Mouse (Mus musculus) layer of hippocampus, adult 2 months (tissue): ENCODE results near the gene Polr1d. TPM values are rescaled to one million over a fixed set of nuclear protein-coding genes. Genes with fewer than 3 reads are reported as not detected.

Experiments
- DNase-seq, 2 experiments: peaks; one replicate each; pipeline ENCODE4 v3.0.0; 2022; ENCODE audit warnings: low spot score in 2 of 2
- H3K27ac ChIP-seq: fragments of 200-600 bp; 2 replicates; pipeline ENCODE4 v1.8.1; 2022
- H3K4me3 ChIP-seq: fragments of 200-600 bp; 2 replicates; pipeline ENCODE4 v1.8.1; 2022; ENCODE audit warnings: mild to moderate bottlenecking
- CTCF ChIP-seq: fragments of 200-600 bp; conservative IDR thresholded peaks from 2 replicates; pipeline ENCODE4 v1.8.1; 2022; ENCODE audit warnings: antibody characterized with exemption, mild to moderate bottlenecking, moderate library complexity
- total RNA-seq, 2 experiments: library from RNA; stranded (reverse); gene quantifications; 2 replicates each; pipeline ENCODE4 v1.2.3; 2021

The Polr1d gene
- total RNA-seq, 2 experiments from 2014 or later: 63.1 to 69.7 TPM

- Histone ChIP-seq H3K27ac (peak overlapping the region; percentile 15; the same call in 1 of the 2 replicates), H3K4me3 (no peak overlapping the region)
- no peak for TF ChIP-seq CTCF
- no peak for DNase-seq
Observed at GRCm38 (mm10) chr5:147049544-147050209, 27.2 kb upstream of the Polr1d start.

GRCm38 (mm10) chr5:147050816-147051499, 25.9 kb upstream of the Polr1d start:
- no peak for TF ChIP-seq CTCF
- no peak overlapping the region; the same call in 1 of the 2 replicates for H3K27ac ChIP-seq
- no peak overlapping the region; the same call in 1 of the 2 replicates for H3K4me3 ChIP-seq
- no peak for DNase-seq

DNA sequence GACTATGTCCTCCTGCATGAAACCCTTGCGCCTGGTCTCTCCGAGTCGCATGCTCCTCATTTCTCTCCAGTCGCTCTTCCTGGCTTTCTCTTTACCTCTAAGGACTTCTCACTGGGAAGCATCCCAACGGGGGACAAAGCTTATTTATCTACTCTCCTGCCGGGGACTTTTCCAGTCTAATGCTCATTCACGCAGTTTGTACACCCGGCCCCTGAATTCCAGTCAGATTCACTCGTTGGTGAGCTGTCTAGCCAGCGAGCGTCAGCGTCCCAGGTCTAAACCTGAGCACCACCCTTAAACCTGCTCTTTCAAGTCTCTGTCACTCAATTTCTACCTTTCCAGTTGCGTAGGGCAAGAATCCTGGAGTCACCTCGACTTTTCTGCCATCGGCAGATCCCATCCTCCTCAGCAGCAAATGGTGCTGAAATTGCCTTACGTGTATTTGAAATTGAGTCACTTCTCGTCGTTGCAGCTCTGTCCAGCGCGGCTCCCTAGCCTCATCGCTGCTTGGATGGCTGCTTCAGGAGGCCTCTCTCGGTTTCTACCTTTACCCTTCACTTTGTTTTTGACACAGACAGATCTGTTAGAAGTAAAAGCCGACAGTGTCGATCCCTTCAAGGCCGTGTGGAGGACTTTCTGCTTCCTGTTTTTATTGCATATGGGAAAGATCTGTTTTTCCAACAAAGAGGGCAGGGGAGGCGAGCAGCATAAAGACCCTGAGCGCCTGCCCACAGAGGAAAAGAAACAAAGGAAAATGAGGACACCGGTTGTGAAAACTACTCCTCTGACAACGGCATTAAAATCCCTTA, 25.1 kb upstream of the Polr1d start:
- Histone ChIP-seq H3K4me3 (no peak overlapping the region), H3K27ac (0 out of 2 replicates have a peak overlapping the region, but pooled peaks have one; percentile 36)
- no peak for TF ChIP-seq CTCF
- no peak for DNase-seq

- H3K4me3 ChIP-seq: no peak overlapping the region
- DNase-seq: no peak
- 0 out of 2 replicates have a peak overlapping the region, but pooled peaks have one; percentile 36 for H3K27ac ChIP-seq
- TF ChIP-seq CTCF: no peak
Observed at GRCm38 (mm10) chr5:147052309-147052558, 24.6 kb upstream of the Polr1d start.

- no peak overlapping the region for H3K4me3 ChIP-seq
- no peak for DNase-seq
- TF ChIP-seq CTCF: no peak
- no peak overlapping the region for H3K27ac ChIP-seq
Observed at GRCm38 (mm10) chr5:147053071-147053470, 23.8 kb upstream of the Polr1d start.

DNA sequence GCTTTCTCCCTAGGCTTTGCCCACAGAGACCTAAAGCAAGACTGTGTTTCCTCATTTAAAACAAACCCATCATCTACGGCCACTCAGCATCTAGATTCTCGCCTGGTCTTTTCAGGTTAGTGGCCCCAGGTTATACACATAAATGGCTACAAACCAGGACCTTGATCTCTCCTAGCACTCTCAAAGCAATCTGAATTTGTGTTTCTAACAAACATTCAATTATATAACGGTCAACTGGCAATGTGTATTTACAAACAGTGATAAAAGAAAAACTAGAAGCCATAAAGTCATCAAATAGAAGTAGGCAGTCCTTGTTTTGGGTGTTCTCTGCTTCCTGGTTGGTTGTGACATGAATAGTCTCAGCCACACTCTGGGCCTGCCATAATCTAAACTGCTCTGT, 23.4 kb upstream of the Polr1d start:
- H3K27ac ChIP-seq: no peak overlapping the region; the same call in 1 of the 2 replicates
- H3K4me3 ChIP-seq: no peak overlapping the region
- TF ChIP-seq CTCF: no peak
- DNase-seq: no peak

GRCm38 (mm10) chr5:147054328-147054727, 22.5 kb upstream of the Polr1d start:
- Histone ChIP-seq H3K4me3 (no peak overlapping the region), H3K27ac (peak overlapping the region; percentile 75)
- no peak for TF ChIP-seq CTCF
- DNase-seq: no peak

- Histone ChIP-seq H3K4me3 (no peak overlapping the region), H3K27ac (peak overlapping the region; percentile 58)
- no peak for DNase-seq
- TF ChIP-seq CTCF: no peak
Observed at GRCm38 (mm10) chr5:147054747-147055270, 22.0 kb upstream of the Polr1d start.

DNA sequence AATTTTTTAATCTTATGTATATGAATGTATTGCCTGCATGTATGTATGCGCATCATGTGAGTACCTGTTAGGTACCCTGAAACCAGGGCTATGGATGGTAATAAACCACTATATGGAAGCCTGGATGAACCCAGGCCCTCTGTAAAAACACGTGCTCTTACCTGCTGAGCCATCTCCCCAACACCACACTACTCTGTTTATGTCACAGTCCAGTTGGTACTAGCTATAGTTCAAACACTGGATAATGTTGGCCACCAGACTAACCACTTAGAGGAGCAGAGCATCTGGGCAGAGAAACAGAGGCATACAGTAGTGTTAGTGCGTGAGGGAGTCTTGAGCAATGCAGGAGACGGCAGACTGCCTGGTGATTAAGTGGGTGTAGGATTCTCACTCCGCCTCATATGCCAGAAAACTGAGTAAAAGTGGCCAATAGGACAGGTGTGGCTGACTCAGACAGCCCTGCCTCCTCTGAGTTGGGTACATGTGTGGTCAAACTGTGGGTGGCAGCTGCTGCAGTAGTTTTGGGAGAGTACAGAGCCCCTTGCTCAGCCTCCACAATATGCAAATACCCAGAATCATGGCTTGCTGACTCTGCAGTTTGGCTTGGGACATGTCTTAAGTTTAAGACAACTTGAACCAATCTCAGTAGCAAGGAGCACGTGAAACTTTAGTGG, 21.1 kb upstream of the Polr1d start:
- no peak for DNase-seq
- H3K4me3 ChIP-seq: no peak overlapping the region
- TF ChIP-seq CTCF: no peak
- peak overlapping the region; percentile 58 for H3K27ac ChIP-seq

GRCm38 (mm10) chr5:147056712-147057290, 20.0 kb upstream of the Polr1d start:
- DNase-seq: no peak
- H3K4me3 ChIP-seq: no peak overlapping the region
- no peak overlapping the region for H3K27ac ChIP-seq
- no peak for TF ChIP-seq CTCF

GRCm38 (mm10) chr5:147057626-147058414, 19.0 kb upstream of the Polr1d start:
- TF ChIP-seq CTCF: no peak
- Histone ChIP-seq H3K4me3 (no peak overlapping the region), H3K27ac (no peak overlapping the region)
- DNase-seq: no peak
